Mouse (Mus musculus) bone marrow, adult 2 months (tissue): ENCODE data around the gene Prss22.

Source experiments
- CTCF ChIP-seq: fragments of 200-500 bp; IDR thresholded peaks from 2 replicates; pipeline ENCODE4 v1.5.1; 2011; ENCODE audit warnings: low read length, control low read depth; ENCODE audit not compliant: control insufficient read depth, insufficient read depth
- POLR2A ChIP-seq: fragments of 200-500 bp; IDR thresholded peaks from 2 replicates; pipeline ENCODE4 v1.6.1; 2011; ENCODE audit warnings: low read depth, mild to moderate bottlenecking, control low read depth, low read length, borderline replicate concordance; ENCODE audit not compliant: control insufficient read depth

DNA sequence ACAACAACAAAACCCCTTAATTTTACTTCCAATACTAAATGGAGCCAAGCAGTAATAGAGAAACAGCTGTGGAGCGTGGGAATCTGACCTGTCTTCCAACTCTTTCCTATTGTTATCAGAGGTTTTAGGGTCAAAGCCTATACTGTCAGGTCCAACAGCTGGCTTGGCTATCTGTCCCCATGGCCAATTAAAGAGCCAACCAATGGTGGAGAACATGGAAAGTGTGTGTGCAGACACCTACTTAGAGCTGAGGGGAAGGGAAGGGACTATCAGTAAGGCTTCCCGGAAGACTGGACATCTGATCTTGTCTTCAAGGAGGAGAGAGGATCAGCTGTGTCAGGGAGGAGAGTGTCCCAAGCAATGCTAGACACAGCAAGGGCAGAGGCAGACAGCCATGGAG is 48.8 kb downstream of the Prss22 start:
- TF ChIP-seq CTCF (no peak), POLR2A (no peak)
